19 mouse cellular contexts compared by ENCODE assay signal in the genomic region with DNA sequence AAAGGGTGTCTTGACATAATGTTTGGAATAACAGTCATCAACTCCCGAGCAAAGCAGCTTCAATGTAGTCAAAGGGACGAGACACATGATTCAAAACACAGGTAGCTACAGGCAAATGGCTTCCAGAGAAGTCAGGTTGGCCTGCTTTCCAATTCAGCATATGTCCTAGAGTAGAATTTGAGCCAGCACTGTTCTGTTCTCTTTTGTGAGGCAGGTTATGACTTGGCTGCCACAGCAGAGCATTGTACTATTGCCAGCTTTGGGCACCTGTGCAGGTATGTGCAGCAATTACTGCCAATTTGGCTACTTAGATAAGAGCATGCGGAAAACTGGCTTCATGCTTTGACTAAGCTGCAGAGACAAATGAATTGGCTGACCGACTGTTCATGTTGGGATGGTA.
DNase-seq lines count a peak whose midpoint lies in the region; ATAC-seq lines count a peak whose summit lies in the region.
"Had no signal": no experiment of that assay in that cellular context is flagged by ENCODE, and none has a peak within 500 bp of the region (broad histone marks: within the 10 kb centered on the region; RNA-seq: fewer than 3 reads in every experiment).

No protein-coding gene starts in this region.

- no peaks in the 10 kb centered on the region for H3K27me3 ChIP-seq in liver, embryonic 12.5 days (replicated peaks)
- H3K27me3 ChIP-seq: embryonic facial prominence, embryonic 12.5 days; heart, embryonic 12.5 days; hindbrain, embryonic 15.5 days had no signal

- no peak overlapping the region for H3K4me2 ChIP-seq in liver, embryonic 12.5 days
- H3K4me2 ChIP-seq: embryonic facial prominence, embryonic 12.5 days; forebrain, embryonic 13.5 days; heart, embryonic 12.5 days; hindbrain, embryonic 15.5 days had no signal

- no peaks in the 10 kb centered on the region for H3K9me3 ChIP-seq in liver, embryonic 12.5 days (replicated peaks)
- H3K9me3 ChIP-seq: embryonic facial prominence, embryonic 12.5 days; forebrain, embryonic 13.5 days; heart, embryonic 12.5 days; hindbrain, embryonic 10.5 days; hindbrain, embryonic 15.5 days had no signal

- H3K4me1 ChIP-seq in liver, embryonic 12.5 days, result no peaks in the 10 kb centered on the region
- H3K4me1 ChIP-seq: embryonic facial prominence, embryonic 12.5 days; forebrain, embryonic 13.5 days; heart, embryonic 12.5 days; hindbrain, embryonic 10.5 days; hindbrain, embryonic 15.5 days had no signal

- H3K4me3 ChIP-seq in liver, embryonic 12.5 days, result no peak overlapping the region
- H3K4me3 ChIP-seq: embryonic facial prominence, embryonic 12.5 days; forebrain, embryonic 13.5 days; gastrocnemius, adult 2 months; heart, embryonic 12.5 days; hindbrain, embryonic 10.5 days; hindbrain, embryonic 15.5 days had no signal

- no peak overlapping the region for H3K27ac ChIP-seq in liver, embryonic 12.5 days
- H3K27ac ChIP-seq: embryonic facial prominence, embryonic 12.5 days; forebrain, embryonic 13.5 days; gastrocnemius, adult 2 months; hindbrain, embryonic 10.5 days; hindbrain, embryonic 15.5 days had no signal

- H3K9ac ChIP-seq in liver, embryonic 12.5 days, result no peak overlapping the region
- H3K9ac ChIP-seq: embryonic facial prominence, embryonic 12.5 days; forebrain, embryonic 13.5 days; forebrain, postnatal 0 days; heart, embryonic 12.5 days; hindbrain, embryonic 15.5 days had no signal

- DNase-seq in brain, adult 2 months (ENCODE audit: low read depth, low spot score), result peak; percentile 15
- peak; percentile 2 to 6 for DNase-seq in cerebellum, adult 18-20 months
- DNase-seq in cerebellum, adult 9-11 months, result peak; percentile 25
- DNase-seq in cerebellum, postnatal 36 days, result peak; percentile 27 to 35
- DNase-seq in gastrocnemius, adult 8-10 months (ENCODE audit: low spot score in 2 of 2), result no peak
- DNase-seq in T-cell, adult 2 months (ENCODE audit: low spot score), result no peak
- DNase-seq: adrenal gland, adult 8-10 months; adrenal gland, postnatal 36 days; forebrain, postnatal 0 days; gastrocnemius, adult 2 months; kidney, adult 18-20 months; kidney, postnatal 10 days had no signal

- H3K36me3 ChIP-seq in liver, embryonic 12.5 days, result no peaks in the 10 kb centered on the region
- H3K36me3 ChIP-seq: embryonic facial prominence, embryonic 12.5 days; heart, embryonic 12.5 days; hindbrain, embryonic 10.5 days; hindbrain, embryonic 15.5 days had no signal

- no peak for ATAC-seq in liver, embryonic 12.5 days
- ATAC-seq: forebrain, embryonic 13.5 days; forebrain, postnatal 0 days; inflammation-experienced regulatory T-cells, adult 6 months had no signal

- 60% methylated on average over 4 of the region's 4 CpGs for WGBS in liver, embryonic 12.5 days (ENCODE audit: insufficient replicate concordance)

Comparison
In these comparisons a context has a peak if more than half of its experiments do, and no peak if none do; other contexts are left out.
1. DNase-seq: peak in brain, adult 2 months (single experiment), cerebellum, adult 18-20 months (2 of 2), cerebellum, adult 9-11 months (single experiment) and cerebellum, postnatal 36 days (2 of 2); none in gastrocnemius, adult 8-10 months (0 of 2) and T-cell, adult 2 months (single experiment).